Mouse (Mus musculus) ovary, adult 18-20 months (tissue): ENCODE results near the gene Hist2h2ab.
"Not testable (repeated sequence)": the region's sequence is repeated elsewhere in the genome, so short reads cannot be mapped to it uniquely, and the experiment has no call there.

Source experiments
- DNase-seq: peaks from one replicate; pipeline ENCODE4 v3.0.0; 2022; ENCODE audit warnings: low spot score, mixed read lengths

The Hist2h2ab gene

GRCm38 (mm10) chr3:96237904-96238511 lies 18.3 kb downstream of the Hist2h2ab start:
- DNase-seq: no peak

GRCm38 (mm10) chr3:96238954-96239793 lies 19.5 kb downstream of the Hist2h2ab start, which contains the start of gene Hist2h3c2:
Gene Hist2h3c2 (minus strand): TSS chr3:96239127.
- DNase-seq: peak; percentile 62

GRCm38 (mm10) chr3:96239949-96240798 lies 20.5 kb downstream of the Hist2h2ab start, which contains the start of gene Hist2h2aa2:
Gene Hist2h2aa2 (minus strand): TSS chr3:96240276.
- DNase-seq: peak; percentile 93

- DNase-seq: no peak
These were observed 21.1 kb downstream of the Hist2h2ab start for GRCm38 (mm10) chr3:96240799-96241197.

- DNase-seq: no peak
These were observed 24.4 kb downstream of the Hist2h2ab start for GRCm38 (mm10) chr3:96243921-96244572.

GRCm38 (mm10) chr3:96245003-96245886 lies 25.6 kb downstream of the Hist2h2ab start, which contains the start of gene Hist2h2aa1:
Gene Hist2h2aa1 (plus strand): TSS chr3:96245497.
- peak; percentile 76 for DNase-seq

- DNase-seq: not testable (repeated sequence)
These were observed 26.4 kb downstream of the Hist2h2ab start for GRCm38 (mm10) chr3:96246018-96246417.

- not testable (repeated sequence) for DNase-seq
These were observed 26.8 kb downstream of the Hist2h2ab start, which contains the start of gene Hist2h3c1 for GRCm38 (mm10) chr3:96246427-96246856. Gene Hist2h3c1 (plus strand): TSS chr3:96246685.

- no peak for DNase-seq
These were observed 27.9 kb downstream of the Hist2h2ab start for GRCm38 (mm10) chr3:96247356-96248140.

GRCm38 (mm10) chr3:96248141-96249033 lies 28.7 kb downstream of the Hist2h2ab start:
- no peak for DNase-seq

GRCm38 (mm10) chr3:96249034-96249345 lies 29.3 kb downstream of the Hist2h2ab start:
- no peak for DNase-seq

- DNase-seq: no peak
These were observed 31.2 kb downstream of the Hist2h2ab start for GRCm38 (mm10) chr3:96250890-96251289.

GRCm38 (mm10) chr3:96251787-96252186 lies 32.1 kb downstream of the Hist2h2ab start:
- no peak for DNase-seq

- no peak for DNase-seq
These were observed 35.2 kb downstream of the Hist2h2ab start for GRCm38 (mm10) chr3:96254683-96255355.

GRCm38 (mm10) chr3:96255926-96256593 lies 36.4 kb downstream of the Hist2h2ab start:
- DNase-seq: no peak

GRCm38 (mm10) chr3:96257190-96257589 lies 37.5 kb downstream of the Hist2h2ab start:
- no peak for DNase-seq

- no peak for DNase-seq
These were observed 40.6 kb downstream of the Hist2h2ab start for GRCm38 (mm10) chr3:96260220-96260619.

- no peak for DNase-seq
These were observed 42.0 kb downstream of the Hist2h2ab start for GRCm38 (mm10) chr3:96261623-96262022.
